Mouse (Mus musculus): ENCODE measurements around the gene Cxcr1.
"Not testable (repeated sequence)": the region's sequence is repeated elsewhere in the genome, so short reads cannot be mapped to it uniquely, and the experiment has no call there.

The Cxcr1 gene

DNA sequence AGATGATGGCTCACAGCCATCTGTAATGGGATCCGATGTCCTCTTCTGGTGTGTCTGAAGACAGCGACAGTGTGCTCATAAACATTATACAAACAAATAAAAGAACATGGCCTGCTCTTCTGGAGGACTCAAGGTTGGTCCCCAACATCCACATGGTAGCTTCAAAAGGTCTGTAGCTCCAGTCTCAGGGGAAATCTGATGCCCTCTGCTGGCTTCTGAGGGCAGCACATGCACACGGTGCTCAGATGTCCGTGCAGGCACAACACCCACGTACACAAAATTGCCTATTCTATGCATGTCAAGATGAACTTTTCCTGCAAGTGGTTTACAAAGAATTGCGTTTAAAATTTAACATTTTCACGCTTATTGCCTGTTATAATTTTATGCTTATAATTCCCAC, 1.5 kb upstream of the Cxcr1 start:
- DNase-seq (ENCODE audit: low spot score): no peak

DNA sequence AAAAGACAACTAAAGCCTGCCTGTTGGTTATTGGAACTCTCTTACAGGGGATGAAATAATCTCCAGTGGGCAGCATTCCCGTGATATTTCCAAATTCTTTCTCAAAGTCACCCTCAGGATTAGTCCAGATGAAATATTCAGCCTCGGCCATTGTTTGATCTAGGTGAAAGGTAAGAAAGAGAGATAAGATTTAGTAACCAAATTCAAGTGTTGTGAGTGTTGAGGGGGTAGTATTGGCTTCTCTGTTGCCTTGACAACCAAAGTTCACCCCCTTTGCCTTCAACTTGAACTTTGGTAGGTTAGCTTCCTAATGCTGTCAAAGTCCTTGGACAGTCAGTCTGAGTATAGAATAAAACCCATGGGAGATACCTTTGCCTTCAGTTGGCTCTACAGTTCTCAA, 1.7 kb downstream of the Cxcr1 start:
- DNase-seq (ENCODE audit: low spot score): no peak

DNA sequence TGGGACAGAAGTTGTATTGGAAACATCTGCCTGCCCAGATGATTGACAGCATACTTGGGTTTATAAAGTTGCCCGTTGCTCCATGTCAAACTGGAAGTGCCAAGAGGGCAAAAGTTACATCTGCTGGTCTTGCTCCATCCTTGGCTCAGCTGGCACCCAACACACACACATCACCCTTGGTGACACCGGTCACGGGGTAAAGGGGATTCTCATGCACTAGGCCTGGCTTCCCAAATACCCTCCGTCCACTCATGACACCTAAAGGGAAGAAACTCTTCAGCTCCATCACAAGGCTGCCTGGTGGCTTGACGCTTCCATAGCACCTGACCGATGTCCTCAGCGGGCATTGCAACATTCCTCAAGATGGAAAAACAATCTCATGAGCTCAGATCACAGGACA, 4.0 kb downstream of the Cxcr1 start:
- no peak for DNase-seq (ENCODE audit: low spot score)

DNA sequence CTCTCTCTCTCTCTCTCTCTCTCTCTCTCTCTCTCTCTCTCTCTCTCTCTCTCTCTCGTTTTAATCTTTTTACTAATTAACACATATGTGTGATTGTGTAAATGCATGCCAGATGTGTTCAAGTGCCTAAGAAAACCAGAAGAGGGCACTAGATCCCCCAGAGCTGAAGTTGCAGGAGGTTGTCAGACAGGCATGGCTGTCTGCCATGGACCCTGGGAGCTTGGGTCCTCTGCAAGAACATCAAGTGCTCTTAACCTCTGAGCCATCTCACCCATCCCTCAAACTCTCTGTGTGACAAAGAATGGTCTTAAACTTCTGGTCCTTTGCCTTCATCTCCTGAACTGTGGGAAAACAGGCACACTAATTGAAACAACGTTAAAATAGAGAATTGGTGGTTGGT, 11.4 kb downstream of the Cxcr1 start:
- DNase-seq (ENCODE audit: low spot score): no peak

DNA sequence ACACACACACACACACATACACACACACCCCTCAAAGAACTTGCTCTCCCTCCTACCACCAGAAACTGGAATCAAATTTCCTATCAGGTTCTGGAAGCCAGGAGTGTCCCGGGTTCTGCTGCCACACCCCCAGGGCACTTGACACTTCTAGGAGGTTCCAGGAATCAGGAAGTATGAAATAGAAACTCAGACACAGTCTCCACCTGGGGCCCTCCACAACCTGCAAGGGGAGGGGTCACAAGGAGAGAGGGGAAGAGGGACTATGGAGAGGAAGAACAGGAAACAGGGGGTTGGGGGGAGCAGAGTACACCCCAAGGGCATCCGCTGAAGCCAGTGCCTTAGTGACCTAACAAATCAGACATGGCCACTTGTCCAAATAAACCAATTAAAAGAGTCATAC, 13.0 kb downstream of the Cxcr1 start:
- DNase-seq (ENCODE audit: low spot score): no peak

DNA sequence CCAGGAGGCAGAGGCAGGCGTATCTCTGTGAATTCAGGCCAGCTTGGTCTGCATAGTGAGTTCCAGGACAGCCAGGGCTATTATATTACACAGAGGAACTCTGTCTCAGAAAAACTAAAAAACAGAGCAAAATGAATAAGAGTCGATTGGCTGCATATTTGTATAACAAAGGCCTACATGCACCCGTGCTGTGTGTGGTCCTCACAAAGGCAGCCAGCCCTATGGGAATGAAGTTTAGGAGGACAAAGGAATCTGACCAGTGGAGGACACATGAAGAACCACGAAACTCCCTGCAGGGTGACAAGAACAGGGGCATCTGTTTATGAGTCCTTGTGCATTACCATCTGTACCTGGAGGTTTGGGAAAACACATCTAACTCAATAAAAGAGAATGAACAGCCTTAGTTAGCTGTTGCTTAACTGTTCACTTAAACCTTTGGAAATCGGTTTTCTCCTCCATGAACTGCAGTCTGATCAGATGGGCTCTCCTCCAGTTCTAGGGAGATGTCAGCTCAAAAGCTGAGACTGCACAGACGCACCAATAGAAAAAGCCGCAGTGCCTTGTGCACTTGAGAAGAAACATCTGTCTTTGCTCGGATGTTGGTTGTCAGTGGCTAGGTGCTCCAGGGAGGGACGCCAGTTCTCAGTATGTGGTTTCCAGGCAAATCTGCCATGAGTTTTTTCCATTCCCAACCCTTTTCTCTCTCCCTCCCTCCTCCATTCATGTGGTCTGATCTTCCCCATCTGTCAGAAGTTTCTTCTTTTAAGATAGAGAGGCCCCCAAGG, 14.6 kb downstream of the Cxcr1 start:
- DNase-seq (ENCODE audit: low spot score): no peak

DNA sequence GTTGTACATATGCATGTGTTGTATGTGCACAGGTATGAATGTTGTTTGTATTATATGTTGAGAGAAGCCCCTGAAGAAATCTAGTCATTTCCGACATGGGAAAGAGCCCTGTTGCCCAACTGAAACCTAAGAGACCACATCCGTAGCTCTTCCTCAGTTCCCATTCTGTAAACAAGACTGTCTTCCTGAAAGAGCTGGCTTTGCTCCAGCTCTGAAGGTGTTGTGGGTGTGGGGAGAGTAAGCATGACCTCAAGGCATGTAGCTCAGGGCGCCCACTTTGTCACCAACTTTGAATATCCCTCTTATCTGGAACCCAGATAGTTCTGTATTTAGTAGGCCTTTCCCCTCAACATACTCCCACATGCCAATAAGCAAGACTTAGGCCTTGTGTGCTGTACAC, 15.8 kb downstream of the Cxcr1 start:
- no peak for DNase-seq (ENCODE audit: low spot score)

DNA sequence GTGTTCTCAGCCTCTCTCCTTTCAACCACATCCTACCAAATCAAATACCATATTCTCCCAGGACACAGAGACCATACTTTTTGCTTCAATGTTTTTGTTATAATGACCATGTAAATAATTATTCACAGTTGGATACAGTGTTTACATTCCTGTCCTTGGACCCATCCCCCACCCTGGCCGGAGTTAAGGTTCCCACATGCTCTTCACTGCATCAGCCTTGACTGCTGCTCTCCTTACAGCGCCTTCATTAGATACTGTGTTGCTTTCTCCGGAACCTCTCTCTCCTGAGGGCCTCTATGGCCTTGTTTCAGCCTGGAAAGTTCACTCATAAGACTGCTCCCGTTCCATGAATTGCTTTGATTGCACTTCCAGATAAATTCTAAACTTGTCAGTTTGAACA, 18.7 kb downstream of the Cxcr1 start:
- DNase-seq (ENCODE audit: low spot score): no peak

DNA sequence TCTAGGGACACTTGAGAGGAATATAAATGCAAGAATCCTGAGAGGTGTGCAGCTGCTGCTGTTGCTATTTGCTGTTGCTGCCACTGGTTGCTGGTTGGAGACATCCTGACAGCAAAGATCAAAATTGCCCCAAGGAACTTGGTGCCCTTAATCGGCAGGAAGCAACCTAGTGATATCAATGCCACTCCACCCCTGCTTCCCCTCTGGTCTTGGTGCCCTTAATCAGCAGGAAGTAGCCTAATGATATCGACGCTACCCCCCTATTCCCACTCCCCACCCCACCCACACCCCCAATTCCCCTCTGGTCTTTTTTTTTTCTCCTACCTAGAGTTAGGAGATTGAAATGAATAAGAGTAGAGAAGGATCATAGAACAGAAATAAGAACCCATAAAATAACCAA, 21.7 kb downstream of the Cxcr1 start:
- no peak for DNase-seq (ENCODE audit: low spot score)

DNA sequence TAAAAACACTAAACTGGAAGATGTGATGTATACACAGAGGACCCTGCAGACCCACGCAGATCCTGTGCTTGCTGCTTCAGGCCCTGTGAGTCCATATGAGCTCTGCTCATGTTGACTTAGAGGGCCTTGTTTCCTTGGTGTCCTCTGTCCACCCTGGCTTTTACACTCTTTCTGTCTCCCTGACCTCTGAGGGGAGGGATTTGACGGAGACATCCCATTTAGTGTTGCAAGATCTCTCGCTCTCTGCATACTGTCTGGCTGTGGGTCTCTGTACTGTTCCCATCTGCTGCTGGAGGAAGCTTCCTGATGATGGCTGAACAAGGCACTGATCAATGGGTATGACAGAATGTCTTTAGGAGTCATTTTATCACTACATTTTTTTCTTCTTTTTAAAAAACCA, 24.7 kb downstream of the Cxcr1 start:
- DNase-seq (ENCODE audit: low spot score): no peak

DNA sequence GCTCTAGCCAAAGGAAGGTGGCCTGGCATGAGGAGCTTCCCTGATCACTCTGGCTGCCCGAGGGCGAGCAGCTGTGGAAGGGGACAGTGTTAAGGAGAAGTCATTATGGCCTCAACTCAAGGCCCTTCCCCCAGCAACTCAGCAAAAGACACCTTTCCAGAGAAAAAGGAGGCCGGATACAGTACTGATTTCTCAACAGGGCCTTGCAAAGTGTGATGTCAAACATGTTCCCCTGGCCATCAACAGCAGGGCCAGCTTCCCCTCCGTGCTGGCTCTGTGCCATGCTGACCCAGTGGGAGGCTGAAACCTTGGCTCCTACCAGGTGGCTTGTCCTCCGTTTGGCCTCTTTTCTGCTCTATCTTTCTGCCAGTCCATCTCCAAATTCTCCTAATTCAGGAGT, 27.3 kb downstream of the Cxcr1 start:
- DNase-seq (ENCODE audit: low spot score): no peak

DNA sequence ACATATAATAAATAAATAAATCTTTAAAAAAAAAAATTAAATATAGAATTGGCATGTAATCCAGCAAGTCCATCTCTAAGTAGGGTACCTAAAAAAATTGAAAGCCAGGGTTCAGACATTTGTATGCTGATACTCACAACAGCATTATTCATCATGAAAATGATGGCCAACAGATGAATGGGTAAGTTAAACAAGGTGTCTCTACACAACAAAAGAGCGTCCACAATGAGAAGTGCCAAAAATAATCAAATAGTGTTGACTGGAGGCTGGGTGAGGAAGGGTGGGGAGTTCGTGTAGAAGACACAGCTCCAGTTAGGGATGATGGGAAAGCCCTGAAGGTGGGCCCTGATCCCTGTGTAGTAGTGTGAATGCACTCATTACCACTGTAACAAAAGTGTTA, 34.4 kb downstream of the Cxcr1 start:
- no peak for DNase-seq (ENCODE audit: low spot score)

DNA sequence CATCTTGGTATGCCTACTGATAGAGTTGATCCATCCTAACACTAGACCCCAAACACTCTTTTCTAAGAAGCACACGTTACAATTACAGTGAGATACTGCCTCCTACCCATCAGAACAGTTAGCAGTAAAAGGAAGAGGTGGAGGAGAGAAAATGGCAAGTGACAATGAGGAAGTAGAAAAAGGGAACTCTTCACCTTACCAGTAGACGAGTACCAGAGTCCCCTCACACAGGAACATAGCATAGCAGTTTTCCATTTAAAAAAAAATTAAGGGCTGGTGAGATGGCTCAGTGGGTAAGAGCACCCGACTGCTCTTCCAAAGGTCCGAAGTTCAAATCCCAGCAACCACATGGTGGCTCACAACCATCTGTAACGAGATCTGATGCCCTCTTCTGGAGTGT, 34.8 kb downstream of the Cxcr1 start:
- DNase-seq (ENCODE audit: low spot score): not testable (repeated sequence)

DNA sequence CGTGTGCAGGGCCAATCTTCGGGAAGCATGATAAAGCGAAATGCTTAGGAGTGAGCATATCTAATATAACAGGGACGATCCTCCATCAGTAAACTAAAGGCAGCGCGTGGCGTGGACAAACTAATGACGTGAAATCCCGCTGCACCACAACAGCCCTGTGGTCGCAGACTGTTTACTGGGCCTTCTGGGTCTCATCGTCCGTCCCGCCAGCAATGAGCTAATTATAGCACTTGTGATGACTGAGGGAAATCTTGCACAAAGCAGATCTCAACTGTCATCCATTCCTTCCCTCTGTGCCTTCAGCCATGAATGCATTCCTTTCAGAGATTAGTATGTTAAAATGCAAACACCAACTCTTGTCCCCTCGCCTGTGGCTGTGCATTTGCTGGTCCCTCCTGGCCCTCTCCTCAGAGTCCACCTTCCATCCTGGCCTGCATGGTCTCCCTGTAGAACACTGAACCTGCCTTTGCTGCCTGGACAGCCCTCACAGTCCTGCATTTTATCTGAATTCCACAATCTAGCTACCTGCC, 38.0 kb downstream of the Cxcr1 start:
- no peak for DNase-seq (ENCODE audit: low spot score)

DNA sequence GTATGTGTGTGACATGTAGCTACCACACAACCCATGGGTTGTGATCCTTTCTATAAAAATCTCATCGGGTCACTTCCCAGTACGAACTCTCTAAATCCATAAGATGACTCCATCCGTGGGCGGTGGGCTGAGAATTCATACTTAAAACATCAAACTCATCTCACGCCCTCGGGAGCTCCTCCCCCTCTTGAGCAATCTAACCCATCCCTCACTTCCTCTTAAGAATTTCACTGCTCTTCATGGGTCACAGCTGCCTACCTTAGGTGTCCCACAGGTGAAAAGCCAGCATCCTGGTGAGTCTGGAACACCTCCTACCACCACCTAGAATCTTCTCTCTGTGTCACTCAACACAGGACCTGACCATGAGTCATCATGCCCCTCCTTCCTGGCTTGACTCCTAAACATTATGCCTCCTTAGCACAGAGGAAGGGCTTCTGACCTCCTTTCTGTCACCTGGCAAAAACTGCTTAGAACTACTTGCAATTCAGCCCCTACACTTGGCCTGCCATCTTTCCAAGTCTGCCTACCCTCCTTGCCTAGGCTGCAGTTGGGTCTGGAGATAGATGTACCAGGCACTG, 38.9 kb downstream of the Cxcr1 start:
- DNase-seq (ENCODE audit: low spot score): no peak

DNA sequence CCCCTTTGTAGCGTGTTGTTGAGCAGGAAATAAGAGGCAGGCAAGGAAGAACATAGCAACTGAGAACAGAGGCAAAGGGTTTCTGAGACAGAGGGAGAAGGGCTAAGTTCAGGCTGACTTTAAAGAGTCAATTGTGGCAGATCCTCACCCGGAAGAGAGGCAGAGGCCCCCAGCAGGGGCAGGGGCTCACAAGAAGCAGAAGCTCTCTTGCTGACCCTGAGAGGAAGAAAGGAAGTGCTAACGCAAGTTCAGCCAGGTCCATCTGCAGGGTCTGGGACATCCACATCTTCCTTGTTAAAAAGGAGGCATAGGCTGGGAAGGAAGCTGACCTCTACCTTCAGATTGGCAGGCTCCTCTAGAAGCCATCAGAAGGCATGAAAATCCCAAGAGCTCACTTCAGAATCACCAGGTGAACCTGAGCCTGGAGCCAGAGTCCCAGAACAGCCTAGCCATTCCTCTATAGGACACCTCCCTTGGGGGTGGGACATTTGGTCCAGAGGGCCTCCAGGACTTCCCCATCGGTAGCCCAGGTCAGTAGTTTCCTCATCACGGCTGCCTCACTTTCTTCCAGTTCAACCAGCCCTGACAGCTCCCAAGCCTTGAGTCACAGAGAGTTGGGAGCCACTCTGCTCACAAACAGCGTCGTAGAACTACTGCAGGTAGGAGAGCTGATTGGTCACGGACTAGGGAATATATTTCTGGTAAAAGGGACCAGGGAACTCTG, 40.8 kb downstream of the Cxcr1 start, which contains the start of gene Cxcr2:
Gene Cxcr2 (plus strand): TSS at position 529 of the 724 bp plus-strand sequence.
- no peak for DNase-seq (ENCODE audit: low spot score)

DNA sequence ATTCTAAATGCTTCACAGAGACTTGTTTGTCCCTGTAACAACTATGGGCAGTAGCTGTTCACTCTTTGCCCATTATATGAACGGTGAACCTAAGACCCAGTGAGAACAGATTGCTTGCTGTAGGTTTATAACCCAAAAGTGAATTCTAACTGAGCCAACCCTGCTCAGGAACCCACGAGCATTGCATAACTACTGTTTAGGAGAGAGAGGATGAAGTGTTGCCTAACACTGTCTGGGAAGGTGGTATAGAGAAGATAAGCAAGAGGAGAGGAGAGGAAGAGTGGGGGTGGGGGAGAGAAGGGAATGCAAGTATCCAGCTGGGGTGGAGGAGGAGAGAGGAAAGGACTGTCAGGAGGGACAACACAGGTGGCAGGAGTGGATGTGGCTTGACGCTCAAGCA, 43.3 kb downstream of the Cxcr1 start:
- DNase-seq (ENCODE audit: low spot score): no peak

DNA sequence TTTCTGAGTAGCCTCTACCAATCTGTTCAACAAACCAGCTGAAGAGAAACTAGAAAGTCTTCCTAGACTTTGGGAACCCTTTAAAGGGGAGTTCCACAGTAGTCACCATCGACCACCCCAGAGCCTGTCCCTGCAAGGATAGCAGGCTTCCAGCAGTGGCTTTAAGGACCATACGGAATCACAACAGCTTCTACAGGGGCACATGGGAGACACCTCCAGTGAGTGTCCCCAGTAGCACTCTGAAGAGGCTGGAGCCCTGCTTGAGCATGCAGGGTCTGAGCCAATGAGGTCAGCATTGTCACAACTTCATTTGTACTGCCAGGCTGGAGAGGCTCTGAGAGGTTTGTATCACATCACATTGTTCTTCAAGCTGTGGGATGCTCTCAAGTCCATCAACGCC, 44.3 kb downstream of the Cxcr1 start:
- DNase-seq (ENCODE audit: low spot score): no peak

DNA sequence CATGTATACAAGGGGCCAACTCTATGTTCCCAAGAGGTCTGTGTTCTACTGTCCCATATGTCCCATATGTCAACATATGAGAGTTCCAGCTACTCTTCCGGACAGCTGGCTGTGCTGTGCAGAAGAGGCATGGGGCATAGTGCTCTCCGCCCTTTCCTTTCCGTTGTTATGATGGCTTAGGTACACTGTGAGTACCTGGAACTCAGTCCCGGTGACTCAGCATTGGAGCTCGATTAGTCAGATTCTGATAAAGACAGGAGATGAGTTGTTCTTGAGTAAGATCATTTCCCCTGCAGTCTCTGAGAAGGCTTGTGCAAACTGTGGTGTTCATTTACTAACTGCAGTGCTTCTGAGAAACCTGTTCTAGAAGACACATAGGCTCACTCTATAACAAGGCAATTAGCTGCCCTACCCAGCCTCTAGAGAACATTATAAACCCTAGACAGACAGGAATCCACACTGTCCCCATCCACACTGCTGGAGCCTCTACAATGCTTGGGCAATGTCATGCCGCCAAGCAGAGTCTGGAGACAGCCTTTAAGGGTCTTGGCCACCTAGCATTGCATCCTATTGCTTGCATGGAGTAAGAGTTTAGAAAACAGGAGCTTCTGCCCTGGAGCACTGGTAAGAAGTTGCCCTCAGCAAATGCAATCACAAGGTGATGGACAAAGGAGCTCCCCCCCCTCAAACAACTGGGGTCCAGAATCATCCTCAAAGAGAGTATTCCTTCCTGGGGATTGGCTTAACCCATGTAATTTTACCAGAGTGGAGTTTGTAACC, 45.1 kb downstream of the Cxcr1 start:
- no peak for DNase-seq (ENCODE audit: low spot score)
